Mouse (Mus musculus): ENCODE results near the gene Ccn6. TPM values are rescaled to one million over a fixed set of nuclear protein-coding genes. Genes with fewer than 3 reads are reported as not detected.
"Not testable (repeated sequence)": the region's sequence is repeated elsewhere in the genome, so short reads cannot be mapped to it uniquely, and the experiment has no call there.

Gene Ccn6
- polyA plus RNA-seq (2015; fragmentation: Nextera tagmentation; extraction: Ambion mirVana) = 0.36 and 0.40 TPM in 2 replicates

DNA sequence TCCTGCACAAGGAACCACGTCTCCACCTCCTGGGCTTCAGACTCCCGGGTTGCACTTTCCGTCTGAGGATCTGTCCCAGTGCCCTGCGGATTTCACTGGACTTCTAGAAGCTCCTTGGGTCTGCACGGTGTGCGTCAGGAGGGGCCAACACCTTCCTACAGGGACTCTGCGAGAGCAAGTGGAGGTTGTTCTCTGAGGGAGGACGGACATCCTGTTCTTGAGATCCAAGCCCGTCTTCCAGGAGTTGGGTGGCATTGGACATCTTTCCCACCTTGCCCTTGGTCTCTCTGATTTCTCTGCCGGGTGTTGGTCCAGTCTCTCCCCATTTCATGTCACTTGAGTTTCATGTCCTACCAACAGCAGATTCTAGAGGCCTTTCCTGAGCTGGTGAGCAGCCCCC is at the start of gene Ccn6:
Gene Ccn6, minus strand, starts transcription at position 101 of the 400 bp plus-strand sequence.
- Histone ChIP-seq H3K27ac (peak within 1 kb of the TSS; percentile 59), H3K9me3 (replicated peaks) (no peaks in the 10 kb centered on the region), H3K4me1 (peaks cover 31% of the 10 kb centered on the region), H3K9ac (no peak within 1 kb of the TSS), H3K36me3 (no peaks in the 10 kb centered on the region), H3K4me3 (replicated peaks) (no peak within 1 kb of the TSS), H3K4me2 (peak within 1 kb of the TSS; percentile 51), H3K27me3 (no peaks in the 10 kb centered on the region)
- 81% methylated on average over 10 of the region's 10 CpGs for WGBS
- ATAC-seq (replicated peaks; ENCODE audit: low FRiP score) = no peak

DNA sequence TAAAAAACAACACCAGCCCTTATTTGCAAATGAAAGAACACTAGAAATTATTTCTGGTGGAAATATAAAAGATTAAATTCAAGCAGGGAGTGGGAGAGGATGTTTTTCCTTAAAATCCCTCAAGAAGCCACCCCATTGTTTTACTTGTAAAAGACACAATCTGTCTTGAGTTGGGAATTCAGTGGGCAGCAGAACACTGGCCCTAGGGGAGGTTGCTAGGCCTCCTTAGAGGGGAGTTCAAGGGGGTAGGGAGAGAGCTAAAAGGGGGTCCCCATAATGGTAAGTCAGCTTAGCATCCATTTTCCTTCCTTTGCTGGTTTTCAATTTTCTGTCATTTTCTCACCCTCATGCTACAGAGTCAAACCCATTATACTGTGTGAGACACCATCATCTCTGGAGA is 46.4 kb upstream of the Ccn6 start:
- Histone ChIP-seq H3K9ac (no peak overlapping the region), H3K27ac (no peak overlapping the region), H3K36me3 (no peaks in the 10 kb centered on the region), H3K9me3 (replicated peaks) (no peaks in the 10 kb centered on the region), H3K4me2 (no peak overlapping the region), H3K4me1 (peaks cover 8% of the 10 kb centered on the region; the same call in 1 of the 2 replicates), H3K4me3 (replicated peaks) (no peak overlapping the region), H3K27me3 (no peaks in the 10 kb centered on the region)
- no peak for ATAC-seq (replicated peaks; ENCODE audit: low FRiP score)

- no peak for ATAC-seq (replicated peaks; ENCODE audit: low FRiP score)
- H3K27me3 ChIP-seq = no peaks in the 10 kb centered on the region
- H3K9ac ChIP-seq = no peak overlapping the region
- H3K4me2 ChIP-seq = no peak overlapping the region
- peaks cover 8% of the 10 kb centered on the region; the same call in 1 of the 2 replicates for H3K4me1 ChIP-seq
- H3K36me3 ChIP-seq = no peaks in the 10 kb centered on the region
- no peaks in the 10 kb centered on the region; the same call in 1 of the 2 replicates for H3K9me3 ChIP-seq (replicated peaks)
- no peak overlapping the region for H3K27ac ChIP-seq
- H3K4me3 ChIP-seq (replicated peaks) = no peak overlapping the region
- 35% methylated on average over 10 of the region's 10 CpGs for WGBS
These were observed 45.8 kb upstream of the Ccn6 start for GRCm38 (mm10) chr10:39209161-39210025.

DNA sequence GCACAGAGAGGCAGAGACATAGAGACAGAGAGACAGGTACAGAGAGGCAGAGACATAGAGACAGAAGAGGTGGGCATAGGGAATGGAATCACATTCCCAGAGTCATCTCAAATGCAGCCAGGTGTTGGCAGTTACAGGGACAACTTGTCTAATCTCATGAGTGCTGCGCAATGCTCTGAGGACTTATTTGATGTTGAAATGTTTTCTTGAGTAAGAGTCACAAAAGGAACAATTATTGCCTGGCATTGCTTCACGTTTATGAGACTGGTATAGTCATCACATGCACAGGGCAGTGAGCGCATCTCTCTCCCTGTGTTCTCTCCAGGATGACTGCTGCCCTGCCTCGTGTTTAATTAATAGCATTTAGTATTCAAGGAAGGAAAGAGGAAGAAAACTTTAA is 45.1 kb upstream of the Ccn6 start:
- Histone ChIP-seq H3K4me3 (replicated peaks) (no peak overlapping the region), H3K9ac (no peak overlapping the region), H3K27me3 (no peaks in the 10 kb centered on the region), H3K36me3 (no peaks in the 10 kb centered on the region), H3K4me2 (no peak overlapping the region), H3K27ac (no peak overlapping the region), H3K4me1 (peaks cover 8% of the 10 kb centered on the region; the same call in 1 of the 2 replicates), H3K9me3 (replicated peaks) (no peaks in the 10 kb centered on the region; the same call in 1 of the 2 replicates)
- ATAC-seq (replicated peaks; ENCODE audit: low FRiP score) = no peak
- 74% methylated on average over 4 of the region's 4 CpGs for WGBS

DNA sequence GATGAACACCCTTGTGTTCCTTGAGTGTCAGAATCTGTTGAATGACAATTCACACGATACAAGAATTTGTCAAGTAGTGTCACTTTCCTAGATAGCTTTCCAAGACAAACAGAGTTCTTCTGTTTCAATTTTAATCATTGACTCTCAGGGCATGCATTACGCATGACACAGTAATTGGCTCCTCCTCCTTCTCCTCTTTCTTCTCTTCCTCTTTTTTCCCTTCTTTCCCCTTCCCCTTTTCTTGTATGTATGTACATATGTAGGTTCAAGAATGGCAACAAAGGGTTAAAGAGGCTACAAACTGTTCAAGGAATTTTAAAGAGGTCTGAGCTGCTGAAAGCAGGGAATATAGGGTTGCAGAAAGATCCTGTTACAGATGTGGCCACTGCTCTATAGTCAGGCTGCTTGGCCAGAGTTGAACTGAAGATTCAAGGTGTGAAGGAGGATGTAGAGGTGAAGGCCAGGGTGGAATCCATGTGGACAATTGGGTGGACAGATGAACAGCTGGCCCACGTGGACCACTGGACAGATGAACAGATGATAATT is 43.8 kb upstream of the Ccn6 start:
- no peak overlapping the region for H3K4me3 ChIP-seq (replicated peaks)
- H3K27ac ChIP-seq = no peak overlapping the region
- H3K27me3 ChIP-seq = no peaks in the 10 kb centered on the region
- H3K4me1 ChIP-seq = peaks cover 8% of the 10 kb centered on the region; the same call in 1 of the 2 replicates
- 38% methylated on average over 3 of the region's 3 CpGs for WGBS
- no peak overlapping the region for H3K4me2 ChIP-seq
- H3K36me3 ChIP-seq = no peaks in the 10 kb centered on the region
- no peak overlapping the region for H3K9ac ChIP-seq
- ATAC-seq (replicated peaks; ENCODE audit: low FRiP score) = no peak
- H3K9me3 ChIP-seq (replicated peaks) = no peaks in the 10 kb centered on the region; the same call in 1 of the 2 replicates

- H3K4me3 ChIP-seq (replicated peaks) = no peak overlapping the region
- ATAC-seq (replicated peaks; ENCODE audit: low FRiP score) = no peak
- H3K9me3 ChIP-seq (replicated peaks) = no peaks in the 10 kb centered on the region; the same call in 1 of the 2 replicates
- H3K4me1 ChIP-seq = no peaks in the 10 kb centered on the region
- H3K27me3 ChIP-seq = no peaks in the 10 kb centered on the region
- no peak overlapping the region for H3K4me2 ChIP-seq
- no peaks in the 10 kb centered on the region for H3K36me3 ChIP-seq
- no peak overlapping the region for H3K9ac ChIP-seq
- 43% methylated on average over 3 of the region's 4 CpGs for WGBS
- no peak overlapping the region for H3K27ac ChIP-seq
These were observed 38.9 kb upstream of the Ccn6 start for GRCm38 (mm10) chr10:39202490-39202889.

- not testable (repeated sequence) for H3K4me3 ChIP-seq (replicated peaks); H3K9ac ChIP-seq; H3K27ac ChIP-seq; ATAC-seq (replicated peaks; ENCODE audit: low FRiP score); H3K9me3 ChIP-seq (replicated peaks); H3K4me1 ChIP-seq; H3K36me3 ChIP-seq; H3K27me3 ChIP-seq; H3K4me2 ChIP-seq
- 90% methylated on average over 11 of the region's 11 CpGs for WGBS
These were observed 34.6 kb upstream of the Ccn6 start for GRCm38 (mm10) chr10:39198216-39198615.

DNA sequence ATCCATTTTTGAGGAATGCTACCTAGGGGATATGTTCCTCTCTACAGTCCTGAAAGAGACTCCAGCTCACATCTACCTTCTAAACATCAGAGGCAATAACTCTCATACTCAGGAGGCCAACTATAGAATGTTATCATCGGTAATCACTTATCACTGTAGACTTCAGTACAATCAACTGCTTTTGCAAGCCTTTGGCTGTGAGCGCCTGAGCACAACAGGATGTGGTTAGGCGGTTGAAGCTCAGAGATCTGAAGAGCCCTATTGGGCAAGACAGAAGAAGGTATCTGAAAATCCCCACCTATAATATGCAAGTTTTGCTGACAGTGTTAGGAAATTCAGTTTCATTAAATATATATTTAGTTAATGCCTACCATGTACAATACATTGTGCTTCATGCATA is 29.1 kb upstream of the Ccn6 start:
- no peak for ATAC-seq (replicated peaks; ENCODE audit: low FRiP score)
- no peaks in the 10 kb centered on the region for H3K9me3 ChIP-seq (replicated peaks)
- H3K4me2 ChIP-seq = no peak overlapping the region
- H3K27me3 ChIP-seq = no peaks in the 10 kb centered on the region
- no peak overlapping the region for H3K4me3 ChIP-seq (replicated peaks)
- no peaks in the 10 kb centered on the region for H3K4me1 ChIP-seq
- no peaks in the 10 kb centered on the region for H3K36me3 ChIP-seq
- H3K27ac ChIP-seq = no peak overlapping the region
- WGBS = 96% methylated on average over 3 of the region's 3 CpGs
- H3K9ac ChIP-seq = no peak overlapping the region

- no peak for ATAC-seq (replicated peaks; ENCODE audit: low FRiP score)
- H3K27ac ChIP-seq = no peak overlapping the region
These were observed 21.9 kb upstream of the Ccn6 start for GRCm38 (mm10) chr10:39185545-39185906.

GRCm38 (mm10) chr10:39184864-39185544 is 21.4 kb upstream of the Ccn6 start:
- Histone ChIP-seq H3K27ac (no peak overlapping the region), H3K9me3 (replicated peaks) (no peaks in the 10 kb centered on the region), H3K9ac (no peak overlapping the region), H3K4me2 (no peak overlapping the region), H3K36me3 (no peaks in the 10 kb centered on the region), H3K4me1 (no peaks in the 10 kb centered on the region), H3K27me3 (no peaks in the 10 kb centered on the region), H3K4me3 (replicated peaks) (no peak overlapping the region)
- no peak for ATAC-seq (replicated peaks; ENCODE audit: low FRiP score)
- WGBS = 83% methylated on average over 8 of the region's 8 CpGs

More at GRCm38 (mm10) chr10:39185545-39185906, 21.9 kb upstream of the Ccn6 start:
- no peaks in the 10 kb centered on the region for H3K36me3 ChIP-seq
- 82% methylated on average over 4 of the region's 4 CpGs for WGBS
- H3K27me3 ChIP-seq = no peaks in the 10 kb centered on the region
- H3K9ac ChIP-seq = no peak overlapping the region
- H3K4me1 ChIP-seq = no peaks in the 10 kb centered on the region
- no peaks in the 10 kb centered on the region for H3K9me3 ChIP-seq (replicated peaks)
- no peak overlapping the region for H3K4me2 ChIP-seq
- H3K4me3 ChIP-seq (replicated peaks) = no peak overlapping the region

- Histone ChIP-seq H3K4me1 (peaks cover 20% of the 10 kb centered on the region), H3K27ac (no peak overlapping the region), H3K9ac (no peak overlapping the region), H3K4me2 (no peak overlapping the region), H3K27me3 (no peaks in the 10 kb centered on the region), H3K4me3 (replicated peaks) (no peak overlapping the region), H3K9me3 (replicated peaks) (no peaks in the 10 kb centered on the region), H3K36me3 (no peaks in the 10 kb centered on the region)
- 87% methylated on average over 5 of the region's 5 CpGs for WGBS
- ATAC-seq (replicated peaks; ENCODE audit: low FRiP score) = no peak
These were observed 13.4 kb upstream of the Ccn6 start for GRCm38 (mm10) chr10:39176981-39177380.

DNA sequence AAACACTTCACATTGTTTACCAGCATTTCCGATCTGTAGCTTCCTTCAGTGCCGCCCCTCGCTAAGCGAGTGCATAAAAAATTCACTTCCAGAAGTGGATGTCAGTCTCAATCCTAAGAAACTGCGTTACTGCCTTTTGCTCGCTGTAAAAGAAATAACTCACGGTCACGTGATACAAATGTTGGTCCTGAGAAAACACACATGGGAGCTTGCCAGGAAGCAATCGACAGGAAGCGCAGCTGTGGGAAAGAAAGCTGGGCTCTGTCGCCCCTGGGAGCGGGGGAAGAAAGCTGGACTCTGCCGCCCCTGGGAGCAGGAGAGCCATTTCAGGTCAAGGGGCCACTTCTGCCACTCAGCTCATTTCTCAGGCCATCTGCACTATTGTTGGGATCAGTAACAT is 9.5 kb upstream of the Ccn6 start:
- peak overlapping the region; percentile 11 for H3K4me3 ChIP-seq (replicated peaks)
- peak overlapping the region; percentile 84 for H3K27ac ChIP-seq
- H3K4me1 ChIP-seq = peaks cover 37% of the 10 kb centered on the region
- 30% methylated on average over 13 of the region's 13 CpGs for WGBS
- no peak overlapping the region for H3K9ac ChIP-seq
- H3K36me3 ChIP-seq = no peaks in the 10 kb centered on the region
- H3K27me3 ChIP-seq = no peaks in the 10 kb centered on the region
- no peak for ATAC-seq (replicated peaks; ENCODE audit: low FRiP score)
- no peaks in the 10 kb centered on the region for H3K9me3 ChIP-seq (replicated peaks)
- H3K4me2 ChIP-seq = peak overlapping the region; percentile 90

Data from kidney, embryonic 15.5 days (tissue).